Mouse (Mus musculus): ENCODE measurements at regions not wholly inside any gene's neighbourhood (a gene's known extent, or its start where the extent isn't known, plus 50 kb on each side); places are given as distances from the start of the nearest gene placed in this dataset.
A peak's percentile ranks its signal among the peaks of the same experiment; 100 is the strongest.

GRCm38 (mm10) chr13:52015066-52015465 lies 168.6 kb downstream of the Gadd45g start:
- DNase-seq (ENCODE audit: low spot score in 2 of 2) = no peak

GRCm38 (mm10) chr13:52015496-52015895 lies 169.0 kb downstream of the Gadd45g start:
- DNase-seq (ENCODE audit: low spot score in 2 of 2) = peak in 1 of 2 experiments; percentile 43

GRCm38 (mm10) chr13:52017598-52018190 lies 171.2 kb downstream of the Gadd45g start:
- DNase-seq (ENCODE audit: low spot score in 2 of 2) = peak in 1 of 2 experiments; percentile 41

GRCm38 (mm10) chr13:52019647-52020046 lies 173.2 kb downstream of the Gadd45g start:
- no peak for DNase-seq (ENCODE audit: low spot score in 2 of 2)

GRCm38 (mm10) chr13:52021150-52021549 lies 174.7 kb downstream of the Gadd45g start:
- DNase-seq (ENCODE audit: low spot score in 2 of 2) = no peak

GRCm38 (mm10) chr13:52021828-52022227 lies 175.3 kb downstream of the Gadd45g start:
- DNase-seq (ENCODE audit: low spot score in 2 of 2) = no peak

GRCm38 (mm10) chr13:52022529-52022928 lies 176.1 kb downstream of the Gadd45g start:
- no peak for DNase-seq (ENCODE audit: low spot score in 2 of 2)

- DNase-seq (ENCODE audit: low spot score in 2 of 2) = peak in 1 of 2 experiments; percentile 55
Observed at GRCm38 (mm10) chr13:52024349-52024748, 177.9 kb downstream of the Gadd45g start.

GRCm38 (mm10) chr13:52024832-52025481 lies 178.5 kb downstream of the Gadd45g start:
- no peak for DNase-seq (ENCODE audit: low spot score in 2 of 2)

- no peak for DNase-seq (ENCODE audit: low spot score in 2 of 2)
Observed at GRCm38 (mm10) chr13:52025482-52025848, 179.0 kb downstream of the Gadd45g start.

- DNase-seq (ENCODE audit: low spot score in 2 of 2) = no peak
Observed at GRCm38 (mm10) chr13:52026291-52026690, 179.8 kb downstream of the Gadd45g start.

- DNase-seq (ENCODE audit: low spot score in 2 of 2) = peak in 1 of 2 experiments; percentile 50
Observed at GRCm38 (mm10) chr13:52029868-52030422, 183.5 kb downstream of the Gadd45g start.

- no peak for DNase-seq (ENCODE audit: low spot score in 2 of 2)
Observed at GRCm38 (mm10) chr13:52031465-52031864, 185.0 kb downstream of the Gadd45g start.

GRCm38 (mm10) chr13:52035731-52036130 lies 189.3 kb downstream of the Gadd45g start:
- DNase-seq (ENCODE audit: low spot score in 2 of 2) = no peak

GRCm38 (mm10) chr13:52036351-52036750 lies 189.9 kb downstream of the Gadd45g start:
- no peak for DNase-seq (ENCODE audit: low spot score in 2 of 2)

- DNase-seq (ENCODE audit: low spot score in 2 of 2) = no peak
Observed at GRCm38 (mm10) chr13:52037218-52037617, 190.7 kb downstream of the Gadd45g start.

- DNase-seq (ENCODE audit: low spot score in 2 of 2) = peak; percentile 58 to 64
Observed at GRCm38 (mm10) chr13:52041467-52042421, 195.3 kb downstream of the Gadd45g start.

GRCm38 (mm10) chr13:52042867-52043266 lies 196.4 kb downstream of the Gadd45g start:
- no peak for DNase-seq (ENCODE audit: low spot score in 2 of 2)

- no peak for DNase-seq (ENCODE audit: low spot score in 2 of 2)
Observed at GRCm38 (mm10) chr13:52043916-52044315, 197.4 kb downstream of the Gadd45g start.

- DNase-seq (ENCODE audit: low spot score in 2 of 2) = peak; percentile 56 to 59
Observed at GRCm38 (mm10) chr13:52045349-52045748, 198.9 kb downstream of the Gadd45g start.

GRCm38 (mm10) chr13:52046020-52046419 lies 199.5 kb downstream of the Gadd45g start:
- peak; percentile 54 to 60 for DNase-seq (ENCODE audit: low spot score in 2 of 2)

GRCm38 (mm10) chr13:52046700-52047099 lies 200.2 kb downstream of the Gadd45g start:
- DNase-seq (ENCODE audit: low spot score in 2 of 2) = peak; percentile 42 to 59
